Mouse (Mus musculus) naive thymus-derived CD4-positive, alpha-beta T cell, adult 2 months (primary cell): ENCODE data around the gene Ubxn6.
A peak's percentile ranks its signal among the peaks of the same experiment; 100 is the strongest.
"Not testable (repeated sequence)": the region's sequence is repeated elsewhere in the genome, so short reads cannot be mapped to it uniquely, and the experiment has no call there.

ENCODE experiments used
- DNase-seq: peaks from one replicate; pipeline ENCODE4 v3.0.0-alpha.2; 2011; ENCODE audit warnings: low read depth

Gene Ubxn6

GRCm38 (mm10) chr17:56074827-56075208, at the start of gene Ubxn6:
Gene Ubxn6 (minus strand): TSS chr17:56075028.
- peak; percentile 97 for DNase-seq

DNA sequence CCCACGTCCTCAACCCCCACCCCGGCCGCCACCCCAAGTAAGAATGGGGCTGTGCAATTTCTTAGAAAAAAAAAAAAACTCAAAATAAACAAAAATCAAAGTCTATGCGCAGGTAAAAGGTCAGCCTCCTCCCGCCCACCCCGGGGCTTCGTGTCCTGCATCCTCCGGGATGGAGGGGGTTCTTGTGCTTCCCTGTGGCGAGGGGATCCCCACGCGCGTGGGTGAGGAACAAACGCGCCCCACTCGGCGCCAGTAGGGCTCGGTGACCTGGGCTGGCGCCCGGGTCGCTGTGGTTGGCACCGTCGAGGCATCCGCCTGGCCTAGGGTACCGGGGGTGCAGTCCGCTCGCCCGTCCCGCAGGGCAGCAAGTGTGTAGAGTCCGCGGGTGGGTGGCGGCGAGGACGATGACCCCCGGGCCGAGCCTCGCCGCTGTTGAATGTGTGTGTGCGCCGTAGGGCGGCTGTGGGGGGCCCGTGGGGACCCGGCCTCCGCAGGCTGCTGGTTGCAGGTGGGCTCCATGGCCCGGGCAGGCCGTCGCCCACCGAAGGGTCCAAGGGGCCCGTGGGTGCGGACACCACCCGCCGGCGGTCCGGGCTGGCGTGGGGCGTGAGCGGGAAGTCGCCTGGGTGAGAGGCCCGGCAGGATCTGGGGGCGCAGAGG, 49.0 kb upstream of the Ubxn6 start:
- DNase-seq: no peak

- DNase-seq: no peak
Measured at GRCm38 (mm10) chr17:56123161-56123560, 48.3 kb upstream of the Ubxn6 start.

- DNase-seq: no peak
Measured at GRCm38 (mm10) chr17:56121826-56122225, 47.0 kb upstream of the Ubxn6 start, which contains the start of gene Lrg1. Gene Lrg1 (minus strand): TSS chr17:56122001.

DNA sequence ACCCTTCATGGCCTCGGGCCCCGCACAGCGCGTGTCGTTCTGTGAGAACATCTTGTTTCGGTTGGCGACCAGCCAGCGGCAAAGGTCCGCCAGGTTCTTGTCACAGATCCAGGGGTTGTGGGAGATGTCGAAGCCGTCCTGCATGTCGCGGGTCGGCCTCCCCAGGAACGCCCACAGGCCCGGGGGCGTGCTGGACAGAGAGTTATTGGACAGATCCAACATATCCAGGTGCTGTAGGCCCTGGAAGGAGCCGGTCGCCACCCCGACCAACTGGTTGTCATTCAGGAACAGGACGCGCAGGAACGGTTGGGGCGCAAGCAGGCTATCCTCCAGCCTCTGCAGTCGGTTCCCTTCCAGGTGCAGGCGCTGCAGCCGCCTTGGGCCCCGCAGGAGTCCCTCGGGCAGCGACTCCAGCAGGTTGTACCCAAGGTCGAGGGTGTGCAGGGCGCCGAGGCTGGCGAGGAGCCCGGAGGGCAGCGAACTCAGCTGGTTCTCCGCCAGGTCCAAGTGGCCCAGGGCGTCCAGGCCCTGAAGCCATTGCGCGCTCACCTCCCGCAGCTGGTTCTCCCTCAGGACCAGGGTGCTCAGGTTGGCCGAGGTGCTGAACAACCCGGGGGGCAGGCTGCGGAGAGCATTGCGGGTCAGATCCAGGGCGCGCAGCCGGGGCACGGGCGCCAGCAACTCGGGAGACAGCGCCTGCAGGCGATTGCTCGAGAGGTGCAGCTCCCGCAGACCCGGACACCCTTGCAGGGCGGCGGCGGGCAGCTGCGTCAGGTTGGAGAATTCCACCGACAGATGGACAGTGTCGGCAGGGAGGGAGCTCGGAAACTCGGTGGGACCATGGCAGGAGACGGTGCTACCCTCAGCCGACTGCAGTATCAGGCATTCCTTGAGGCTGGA, 45.4 kb upstream of the Ubxn6 start:
- DNase-seq: no peak

DNA sequence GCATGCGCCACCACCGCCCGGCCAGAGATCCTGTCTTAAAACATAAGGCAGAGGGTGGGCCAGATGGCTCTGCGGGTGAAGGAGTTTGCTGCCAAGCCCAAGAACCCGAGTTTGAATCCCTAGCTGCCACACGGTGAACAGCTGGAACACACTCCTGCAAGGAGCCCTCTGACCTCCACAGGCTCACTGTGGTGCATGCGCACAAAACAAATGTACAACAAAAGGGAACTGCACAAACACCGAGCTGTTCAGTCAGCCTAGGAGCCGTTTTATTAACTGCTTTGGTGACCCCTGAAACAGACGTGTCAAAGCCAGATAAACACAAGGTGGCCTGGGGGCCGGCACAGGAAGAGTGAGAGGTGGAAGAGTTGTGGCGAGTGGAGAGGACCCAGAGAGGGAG, 44.6 kb upstream of the Ubxn6 start:
- DNase-seq: no peak

DNA sequence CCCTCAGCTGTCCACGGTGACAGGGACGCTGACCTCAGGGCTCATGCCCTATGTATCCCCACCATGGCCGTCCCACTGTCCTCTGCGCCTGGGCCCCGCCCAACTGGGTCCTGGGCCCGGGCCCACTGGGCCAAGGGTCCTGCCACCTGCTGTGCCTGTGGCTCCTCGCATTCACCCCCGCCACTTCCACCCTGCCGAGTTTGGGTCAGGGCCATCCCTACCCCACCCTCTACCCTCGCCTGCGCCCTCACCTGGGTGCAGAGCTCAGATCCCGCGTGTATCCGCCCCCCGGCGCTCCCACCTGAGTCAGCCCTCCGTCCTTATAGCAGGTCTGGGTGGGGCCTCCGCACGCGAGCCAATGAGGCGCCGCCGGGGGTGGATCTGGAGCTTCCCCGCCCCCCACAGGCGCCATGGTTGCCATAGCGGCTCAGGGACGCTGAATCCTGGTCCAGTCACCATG, 42.5 kb upstream of the Ubxn6 start, which contains the start of gene Plin5:
TSS of gene Plin5 (minus strand) at position 346 of the 460 bp plus-strand sequence.
- no peak for DNase-seq

GRCm38 (mm10) chr17:56116193-56116592, 41.4 kb upstream of the Ubxn6 start:
- no peak for DNase-seq

GRCm38 (mm10) chr17:56112743-56113142, 37.9 kb upstream of the Ubxn6 start:
- no peak for DNase-seq

DNA sequence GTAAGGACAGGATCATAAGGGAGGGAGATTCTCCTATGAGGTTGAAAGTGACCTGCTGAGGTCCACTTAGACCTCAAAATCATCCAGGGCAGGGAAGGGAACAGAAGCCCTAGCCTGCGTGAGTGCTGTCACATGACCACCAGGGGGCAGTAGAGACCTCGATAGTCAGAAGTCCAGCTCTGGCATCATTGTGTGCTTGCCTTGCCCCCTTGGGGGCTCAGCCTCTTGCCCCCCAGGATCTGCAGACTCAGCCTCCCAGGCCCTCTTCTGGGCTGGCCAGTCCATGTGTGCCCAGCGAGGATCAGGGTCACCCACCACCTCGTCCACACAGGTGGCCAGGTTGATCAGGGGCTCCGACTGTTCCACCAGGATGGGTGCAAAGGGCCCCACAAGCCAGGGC, 37.0 kb upstream of the Ubxn6 start:
- peak; percentile 80 for DNase-seq

GRCm38 (mm10) chr17:56111021-56111420, 36.2 kb upstream of the Ubxn6 start:
- no peak for DNase-seq

- no peak for DNase-seq
Measured at GRCm38 (mm10) chr17:56110571-56110970, 35.7 kb upstream of the Ubxn6 start.

- DNase-seq: no peak
Measured at GRCm38 (mm10) chr17:56109219-56110051, 34.6 kb upstream of the Ubxn6 start, which contains the start of gene Plin4. Gene Plin4 (minus strand): TSS chr17:56109803.

GRCm38 (mm10) chr17:56108334-56109044, 33.7 kb upstream of the Ubxn6 start:
- no peak for DNase-seq

DNA sequence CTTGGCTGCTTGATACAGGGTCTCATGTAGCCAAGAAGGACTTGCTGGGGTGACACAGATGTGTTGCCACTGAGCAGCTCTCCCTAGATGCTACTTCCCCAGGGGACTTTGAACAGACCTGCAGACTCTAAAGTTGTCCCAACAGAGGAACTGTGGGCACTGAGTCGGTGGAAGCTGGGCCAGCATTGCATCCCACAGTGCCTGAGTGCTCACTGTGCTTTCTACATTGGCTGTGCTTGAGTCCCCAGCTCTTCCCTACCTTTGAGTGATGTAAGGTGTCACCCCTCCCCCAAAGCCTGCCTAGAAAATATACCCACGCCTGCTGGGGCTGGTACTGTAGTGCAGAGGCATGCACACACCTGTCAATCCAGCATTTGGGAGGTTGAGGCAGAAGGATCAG, 32.9 kb upstream of the Ubxn6 start:
- DNase-seq: no peak

DNA sequence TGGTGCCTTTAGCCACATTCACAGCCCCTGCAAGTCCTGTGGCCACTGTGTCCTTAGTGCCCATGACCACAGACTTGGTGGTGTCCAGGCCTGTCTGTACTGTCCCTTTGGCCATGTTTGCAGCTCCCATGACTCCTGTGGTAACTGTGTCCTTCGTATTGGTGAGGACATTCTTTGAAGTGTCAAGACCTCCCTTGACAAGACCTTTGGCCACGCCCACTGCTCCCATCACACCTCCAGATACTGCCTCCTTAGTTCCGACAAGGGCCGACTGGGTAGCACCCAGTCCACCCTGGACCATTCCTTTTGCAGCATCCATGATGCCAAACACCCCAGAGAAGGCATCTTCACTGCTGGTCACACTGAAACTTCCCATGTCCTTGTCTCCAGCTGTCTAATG, 32.2 kb upstream of the Ubxn6 start:
- DNase-seq: no peak

DNA sequence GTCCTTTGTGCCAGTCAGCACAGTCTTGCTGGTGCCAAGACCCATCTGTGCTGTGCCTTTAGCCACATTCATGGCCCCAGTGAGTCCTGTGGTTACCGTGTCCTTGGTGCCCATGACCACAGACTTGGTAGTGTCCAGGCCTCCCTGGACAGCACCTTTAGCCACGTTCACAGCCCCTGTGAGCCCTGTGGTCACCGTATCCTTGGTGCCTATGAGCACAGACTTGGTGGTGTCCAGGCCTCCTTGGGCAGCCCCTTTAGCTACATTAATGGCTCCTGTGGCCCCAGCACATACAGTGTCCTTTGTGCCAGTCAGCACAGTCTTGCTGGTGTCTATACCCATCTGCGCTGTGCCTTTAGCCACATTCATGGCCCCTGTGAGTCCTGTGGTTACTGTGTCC, 31.6 kb upstream of the Ubxn6 start:
- DNase-seq: not testable (repeated sequence)

- DNase-seq: not testable (repeated sequence)
Measured at GRCm38 (mm10) chr17:56104821-56105220, 30.0 kb upstream of the Ubxn6 start.

DNA sequence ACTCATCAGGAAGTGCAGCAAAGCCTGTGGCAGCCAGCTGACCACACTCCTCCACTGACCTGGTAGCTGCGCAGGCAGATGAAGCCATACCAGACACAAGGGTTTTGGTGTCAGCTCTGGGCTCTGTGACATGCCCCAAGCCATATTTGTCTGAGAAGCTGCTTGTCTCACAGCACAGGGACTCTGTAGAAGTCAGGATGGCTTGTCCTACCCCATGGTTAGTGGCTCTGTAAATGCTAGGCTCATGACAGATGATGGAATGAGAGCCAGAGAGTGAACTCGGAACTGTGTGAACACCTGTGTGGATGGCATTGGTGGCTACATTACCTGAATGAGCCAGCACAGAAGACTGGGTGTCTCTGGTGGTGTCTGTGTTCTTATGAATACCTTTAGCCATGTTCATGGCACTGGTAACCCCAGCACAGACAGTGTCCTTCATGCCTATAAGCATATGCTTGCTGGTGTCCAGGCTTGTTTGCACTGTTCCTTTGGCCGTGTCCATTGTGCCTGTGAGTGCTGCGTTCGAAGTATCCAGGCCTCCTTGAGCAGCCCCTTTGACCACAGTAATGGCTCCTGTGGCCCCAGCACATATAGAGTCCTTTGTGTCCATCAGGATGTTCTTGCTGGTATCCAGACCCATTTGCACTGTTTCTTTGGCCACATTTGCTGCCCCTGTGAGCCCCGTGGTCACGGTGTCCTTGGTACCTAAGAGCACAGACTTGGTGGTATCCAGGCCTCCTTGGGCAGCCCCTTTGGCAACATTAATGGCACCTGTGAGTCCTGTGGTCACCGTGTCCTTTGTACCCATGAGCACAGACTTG, 28.8 kb upstream of the Ubxn6 start:
- no peak for DNase-seq

DNA sequence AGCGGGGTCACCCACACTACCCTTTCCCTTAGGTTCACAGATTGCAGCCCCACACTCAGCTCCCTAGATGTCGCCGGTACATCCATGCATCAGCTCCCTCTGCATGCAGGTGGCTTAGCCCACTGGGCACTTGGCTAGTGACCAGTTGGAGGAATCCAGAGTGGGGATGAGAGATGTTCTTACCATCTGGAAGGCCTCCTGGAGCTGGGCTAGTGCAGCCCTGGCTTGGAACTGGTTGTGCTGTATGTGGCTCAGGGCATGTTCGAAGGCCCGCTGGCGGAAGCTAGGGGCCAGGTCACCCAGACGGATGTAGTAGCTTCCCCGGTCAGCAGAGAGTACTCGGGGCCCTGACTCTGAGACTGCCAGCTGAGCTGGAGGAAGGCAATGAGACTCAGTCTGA, 28.1 kb upstream of the Ubxn6 start:
- no peak for DNase-seq

DNA sequence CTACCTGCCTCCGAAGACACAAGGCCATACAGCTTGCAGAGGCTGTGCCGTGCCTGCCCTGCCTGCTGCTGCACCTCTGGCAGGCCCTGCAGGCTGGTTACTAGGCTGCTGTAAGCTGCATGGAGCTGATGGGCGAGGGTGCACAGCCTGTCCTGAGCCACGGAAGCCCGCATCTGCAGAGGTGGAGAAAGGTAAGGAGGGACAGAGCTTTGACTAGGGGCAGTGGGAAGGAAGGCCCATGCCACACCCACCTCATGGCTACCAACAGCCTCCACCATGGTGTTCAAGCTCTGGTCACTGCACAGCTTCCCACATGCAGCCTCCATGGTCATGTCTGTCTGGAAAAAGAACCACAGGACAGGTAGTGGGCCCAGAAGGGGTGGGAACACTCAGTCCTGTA, 27.3 kb upstream of the Ubxn6 start:
- no peak for DNase-seq
